Mouse (Mus musculus) midbrain, embryonic 11.5 days (tissue): ENCODE data around the gene Pcgf5. TPM values are rescaled to one million over a fixed set of nuclear protein-coding genes. Genes with fewer than 3 reads are reported as not detected.

ENCODE experiments used
- ATAC-seq: fragments of 200-750 bp; cut with Nextera tagmentation; 2 replicates; pipeline ENCODE4 v1.8.0; 2017; ENCODE audit warnings: moderate TSS enrichment, moderate library complexity; ENCODE audit not compliant: low FRiP score
- DNase-seq: peaks from one replicate; pipeline ENCODE4 v3.0.0; 2015; ENCODE audit warnings: low spot score; ENCODE audit errors: missing footprints
- H3K27ac ChIP-seq: fragments of 300-500 bp; sonication (generic); 2 replicates; pipeline ENCODE4 v1.5.1; 2014; ENCODE audit warnings: low read depth, low read length
- H3K27me3 ChIP-seq: fragments of 300-500 bp; sonication (generic); 2 replicates; pipeline ENCODE4 v1.6.1; 2014; ENCODE audit warnings: mild to moderate bottlenecking, low read length, moderate library complexity, mixed read lengths; ENCODE audit not compliant: control insufficient read depth, insufficient read depth
- H3K36me3 ChIP-seq: fragments of 300-500 bp; sonication (generic); 2 replicates; pipeline ENCODE4 v1.6.1; 2014; ENCODE audit warnings: mild to moderate bottlenecking, low read length, moderate library complexity, mixed read lengths; ENCODE audit not compliant: control insufficient read depth, insufficient read depth
- H3K4me1 ChIP-seq: fragments of 300-500 bp; sonication (generic); 2 replicates; pipeline ENCODE4 v1.6.1; 2014; ENCODE audit warnings: low read length; ENCODE audit not compliant: control insufficient read depth, insufficient read depth
- H3K4me2 ChIP-seq: fragments of 300-500 bp; sonication (generic); 2 replicates; pipeline ENCODE4 v1.6.1; 2014; ENCODE audit warnings: mild to moderate bottlenecking, moderate library complexity
- H3K4me3 ChIP-seq: fragments of 300-500 bp; sonication (generic); 2 replicates; pipeline ENCODE4 v1.5.1; 2014; ENCODE audit warnings: low read depth, low read length
- H3K9ac ChIP-seq: fragments of 300-500 bp; sonication (generic); 2 replicates; pipeline ENCODE4 v1.6.1; 2014; ENCODE audit warnings: low read length
- H3K9me3 ChIP-seq: fragments of 300-500 bp; sonication (generic); 2 replicates; pipeline ENCODE4 v1.6.1; 2016; ENCODE audit warnings: low read length; ENCODE audit not compliant: control insufficient read depth
- WGBS: fragments of 180-500 bp; shearing (Covaris S2); extraction: QIAGEN DNeasy Blood & Tissue Kit; methylation state at CpG from one replicate; pipeline ENCODE4 v1.1.7; 2014; 5-methylcytosine and 5-hydroxymethylcytosine counted together
- polyA plus RNA-seq: library from polyadenylated mRNA; unstranded; fragments of >200 nt; fragmentation: Nextera tagmentation; extraction: Ambion mirVana; gene quantifications from 2 replicates; pipeline ENCODE4 v1.2.1, GENCODE M21; 2014

Pcgf5 gene
- polyA plus RNA-seq, 1 experiment from 2014 or later = 10.9 TPM

GRCm38 (mm10) chr19:36409280-36409860, 61.3 kb downstream of the Pcgf5 start:
- peak; percentile 99 for DNase-seq
- H3K9ac ChIP-seq = peak overlapping the region; percentile 77
- no peaks in the 10 kb centered on the region for H3K9me3 ChIP-seq
- ATAC-seq = peak; percentile 98
- under 1% methylated on average over 34 of the region's 53 CpGs for WGBS
- peak overlapping the region; percentile 72 for H3K4me3 ChIP-seq
- H3K27ac ChIP-seq = no peak overlapping the region; the same call in 1 of the 2 replicates
- peak overlapping the region; percentile 58 for H3K4me2 ChIP-seq
- H3K4me1 ChIP-seq = no peaks in the 10 kb centered on the region; the same call in 1 of the 2 replicates
- peaks cover 7% of the 10 kb centered on the region; the same call in 1 of the 2 replicates for H3K27me3 ChIP-seq
- H3K36me3 ChIP-seq = no peaks in the 10 kb centered on the region

DNA sequence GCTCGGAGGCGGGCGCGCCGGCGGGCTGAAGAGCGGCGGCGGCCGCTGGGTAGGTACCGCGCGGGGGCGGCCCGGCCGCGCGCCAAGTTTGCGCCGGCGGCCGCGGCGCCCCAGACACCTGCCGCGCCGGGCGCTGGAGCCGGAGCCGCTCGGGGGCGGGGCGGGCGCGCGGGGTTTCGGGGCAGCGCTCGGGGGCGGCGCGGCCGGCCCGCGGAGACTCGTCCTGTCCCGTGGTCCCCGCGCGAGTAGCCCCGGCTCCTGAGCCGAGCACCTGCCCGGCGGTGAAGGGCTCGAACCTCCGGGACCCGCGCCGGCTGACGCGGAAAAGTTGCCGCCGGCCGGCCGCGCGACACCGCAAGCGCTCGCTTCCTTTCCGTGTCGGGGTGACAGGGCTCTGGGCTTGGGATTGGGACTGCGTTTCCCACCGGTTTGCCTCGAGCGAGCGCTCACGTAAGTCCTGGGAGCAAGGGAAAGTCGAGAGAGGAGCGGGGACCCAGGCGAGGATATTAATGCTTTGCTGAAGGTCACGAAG, 61.8 kb downstream of the Pcgf5 start:
- under 1% methylated on average over 34 of the region's 82 CpGs for WGBS
- peak overlapping the region; percentile 77 for H3K9ac ChIP-seq
- H3K27ac ChIP-seq = no peak overlapping the region
- H3K4me3 ChIP-seq = peak overlapping the region; percentile 72
- no peaks in the 10 kb centered on the region for H3K36me3 ChIP-seq
- ATAC-seq = no peak
- peak overlapping the region; percentile 58 for H3K4me2 ChIP-seq
- DNase-seq = peak; percentile 91
- H3K4me1 ChIP-seq = no peaks in the 10 kb centered on the region; the same call in 1 of the 2 replicates
- peaks cover 7% of the 10 kb centered on the region; the same call in 1 of the 2 replicates for H3K27me3 ChIP-seq
- no peaks in the 10 kb centered on the region for H3K9me3 ChIP-seq

- Histone ChIP-seq H3K36me3 (no peaks in the 10 kb centered on the region), H3K9me3 (no peaks in the 10 kb centered on the region), H3K9ac (no peak overlapping the region), H3K4me3 (no peak overlapping the region), H3K27me3 (no peaks in the 10 kb centered on the region), H3K27ac (no peak overlapping the region), H3K4me2 (no peak overlapping the region), H3K4me1 (no peaks in the 10 kb centered on the region)
- DNase-seq = no peak
- ATAC-seq = no peak
Measured at GRCm38 (mm10) chr19:36419885-36420284, 71.8 kb downstream of the Pcgf5 start.

DNA sequence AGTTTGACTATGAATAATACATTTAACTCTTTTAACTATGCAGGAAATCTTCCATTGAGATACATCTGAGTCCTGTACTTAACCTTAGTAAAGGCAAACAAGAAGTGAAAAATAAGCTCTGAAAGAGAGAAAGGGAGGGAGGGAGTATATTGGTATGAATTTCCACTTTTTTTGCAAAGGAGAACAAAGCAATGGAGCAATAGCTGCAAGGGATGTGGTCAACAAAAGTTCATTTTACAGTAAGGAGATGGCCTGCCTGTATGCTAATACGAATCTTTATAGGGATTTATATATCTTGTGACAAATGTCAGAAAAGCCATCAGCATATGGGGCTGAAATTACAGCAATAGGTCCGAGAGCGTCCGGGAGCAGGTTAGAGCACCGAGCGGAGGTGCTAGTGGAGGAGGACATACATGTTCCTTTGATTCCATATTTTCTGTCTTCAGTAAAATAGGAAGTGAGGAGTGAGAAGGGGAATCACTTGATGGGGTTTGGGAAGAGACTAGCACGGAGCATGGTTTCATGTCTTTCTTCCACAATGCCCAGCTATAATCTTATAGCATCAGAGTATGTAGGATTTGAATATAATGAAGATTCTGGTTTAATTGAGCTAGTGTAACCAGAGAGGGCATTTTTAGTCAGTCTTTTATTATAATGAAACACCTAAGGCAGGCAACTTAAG, 79.2 kb downstream of the Pcgf5 start:
- Histone ChIP-seq H3K36me3 (no peaks in the 10 kb centered on the region), H3K9me3 (no peaks in the 10 kb centered on the region), H3K27ac (no peak overlapping the region), H3K9ac (no peak overlapping the region), H3K4me1 (no peaks in the 10 kb centered on the region), H3K27me3 (no peaks in the 10 kb centered on the region), H3K4me2 (no peak overlapping the region), H3K4me3 (no peak overlapping the region)
- 96% methylated on average over 7 of the region's 7 CpGs for WGBS
- ATAC-seq (no peak), DNase-seq (no peak)

GRCm38 (mm10) chr19:36428116-36428515, 80.0 kb downstream of the Pcgf5 start:
- 92% methylated on average over 4 of the region's 4 CpGs for WGBS
- no peak overlapping the region for H3K9ac ChIP-seq
- H3K9me3 ChIP-seq = no peaks in the 10 kb centered on the region
- no peak for DNase-seq
- H3K4me3 ChIP-seq = no peak overlapping the region
- ATAC-seq = no peak
- no peaks in the 10 kb centered on the region for H3K4me1 ChIP-seq
- no peak overlapping the region for H3K27ac ChIP-seq
- no peaks in the 10 kb centered on the region for H3K27me3 ChIP-seq
- no peaks in the 10 kb centered on the region for H3K36me3 ChIP-seq
- H3K4me2 ChIP-seq = no peak overlapping the region

DNA sequence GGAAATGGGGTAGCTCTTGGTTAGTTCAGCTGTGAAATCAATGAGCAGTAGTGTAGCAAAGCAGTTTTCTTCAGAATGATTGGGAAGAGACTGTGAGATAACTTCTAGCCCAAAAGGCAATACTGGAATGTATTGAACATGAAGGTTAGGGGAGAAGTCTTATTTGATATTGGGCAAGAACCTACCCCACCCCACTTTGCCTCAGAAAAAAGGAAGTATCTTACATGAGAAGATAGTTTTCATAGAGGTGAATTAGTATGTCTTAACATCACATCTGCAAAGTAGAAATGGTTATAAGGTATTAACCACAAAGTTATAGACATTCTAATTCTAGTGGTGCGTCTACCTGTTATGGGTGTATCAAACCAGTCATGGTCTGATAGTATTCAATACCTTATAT, 81.2 kb downstream of the Pcgf5 start:
- Histone ChIP-seq H3K27me3 (no peaks in the 10 kb centered on the region), H3K36me3 (no peaks in the 10 kb centered on the region), H3K27ac (no peak overlapping the region), H3K4me2 (no peak overlapping the region), H3K4me1 (no peaks in the 10 kb centered on the region), H3K9me3 (no peaks in the 10 kb centered on the region), H3K4me3 (no peak overlapping the region), H3K9ac (no peak overlapping the region)
- ATAC-seq (no peak), DNase-seq (no peak)
- WGBS = 96% methylated on average over 1 of the region's 1 CpGs

DNA sequence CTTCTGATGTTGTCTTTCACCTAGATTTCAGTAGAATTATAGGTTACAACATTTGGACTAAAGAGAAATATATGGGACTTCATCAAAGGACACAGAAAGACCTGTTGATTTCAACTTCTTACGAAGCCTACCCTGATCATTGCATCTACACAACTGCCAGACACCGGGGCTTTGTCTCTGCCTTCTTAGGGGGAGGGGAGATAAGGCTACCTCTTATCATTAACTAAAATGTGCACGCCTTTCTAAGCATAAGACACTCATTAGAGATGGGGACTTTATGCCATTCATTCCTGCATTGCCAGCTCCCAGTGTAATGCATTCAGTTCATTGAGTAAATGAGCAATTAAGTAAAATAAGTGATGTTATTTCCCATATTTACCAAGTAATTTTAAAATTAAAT, 85.1 kb downstream of the Pcgf5 start:
- no peak for ATAC-seq
- Histone ChIP-seq H3K27me3 (no peaks in the 10 kb centered on the region), H3K9ac (no peak overlapping the region), H3K36me3 (no peaks in the 10 kb centered on the region), H3K4me2 (no peak overlapping the region), H3K27ac (no peak overlapping the region), H3K4me1 (no peaks in the 10 kb centered on the region), H3K4me3 (no peak overlapping the region), H3K9me3 (no peaks in the 10 kb centered on the region)
- WGBS = 90% methylated on average over 3 of the region's 3 CpGs
- DNase-seq = no peak

GRCm38 (mm10) chr19:36439894-36440714, 92.0 kb downstream of the Pcgf5 start:
- no peaks in the 10 kb centered on the region for H3K4me1 ChIP-seq
- 55% methylated on average over 9 of the region's 9 CpGs for WGBS
- no peak overlapping the region for H3K4me3 ChIP-seq
- DNase-seq (peak; percentile 92), ATAC-seq (peak; percentile 68; the same call in 1 of the 2 replicates)
- H3K9me3 ChIP-seq = no peaks in the 10 kb centered on the region
- no peak overlapping the region for H3K9ac ChIP-seq
- no peaks in the 10 kb centered on the region for H3K27me3 ChIP-seq
- no peaks in the 10 kb centered on the region for H3K36me3 ChIP-seq
- H3K4me2 ChIP-seq = no peak overlapping the region
- H3K27ac ChIP-seq = no peak overlapping the region
